In the genomic region with DNA sequence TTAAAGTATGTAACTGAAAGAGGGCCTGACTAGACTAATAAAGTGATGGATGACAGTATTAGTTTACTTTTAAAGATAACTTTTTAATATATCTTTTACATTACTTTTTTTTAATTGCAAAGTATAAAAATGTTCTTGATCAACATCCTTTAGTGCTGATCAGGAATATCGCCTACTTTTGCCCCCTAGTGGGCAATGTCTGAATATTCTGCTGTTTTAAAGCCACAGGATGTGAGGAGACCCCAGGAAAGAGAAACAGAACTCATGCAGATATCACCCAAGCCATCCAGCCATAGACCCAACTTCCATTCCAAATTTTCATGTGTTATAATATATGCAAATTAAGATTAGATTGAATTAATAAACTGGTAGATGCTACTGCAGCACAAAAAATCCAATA, we compare ENCODE assay signal across 10 mouse cellular contexts. TPM values are rescaled to one million over a fixed set of nuclear protein-coding genes. Genes with fewer than 3 reads are reported as not detected.
DNase-seq lines count a peak whose midpoint lies in the region; ATAC-seq and TF ChIP-seq lines count a peak whose summit lies in the region.
"Had no signal": no experiment of that assay in that cellular context is flagged by ENCODE, and none has a peak within 500 bp of the region (broad histone marks: within the 10 kb centered on the region; RNA-seq: fewer than 3 reads in every experiment).

No protein-coding gene starts in this region.

- WGBS in kidney, postnatal 0 days = 13% methylated on average over 1 of the region's 1 CpGs
- 18% methylated on average over 1 of the region's 1 CpGs for WGBS in kidney, embryonic 14.5 days

- no peak overlapping the region for H3K4me2 ChIP-seq in kidney, postnatal 0 days (ENCODE audit: low read length)
- H3K4me2 ChIP-seq in kidney, embryonic 14.5 days (replicated peaks; ENCODE audit: low read depth, low read length) = no peak overlapping the region
- H3K4me2 ChIP-seq: hindbrain, embryonic 15.5 days; midbrain, embryonic 12.5 days had no signal

- peak; percentile 62 for DNase-seq in kidney, postnatal 0 days (ENCODE audit: low spot score)
- peak; percentile 48 for DNase-seq in A20 (ENCODE audit: low read depth, low spot score)
- peak; percentile 44 for DNase-seq in ES-CJ7 (ENCODE audit: low read depth, low spot score)
- no peak for DNase-seq in c-Kit-positive CD71-positive TER-119-positive erythroid progenitor cells, embryonic 14.5 days (ENCODE audit: low spot score)
- no peak for DNase-seq in right cerebral cortex, postnatal 25 days
- DNase-seq in heart, adult 9 months (ENCODE audit: low spot score in 2 of 2) = no peak

- no peak overlapping the region for H3K27ac ChIP-seq in kidney, postnatal 0 days
- H3K27ac ChIP-seq in kidney, embryonic 14.5 days (ENCODE audit: low read depth, low read length) = no peak overlapping the region
- H3K27ac ChIP-seq: hindbrain, embryonic 15.5 days; midbrain, embryonic 12.5 days had no signal

- H3K9me3 ChIP-seq in kidney, postnatal 0 days (replicated peaks; ENCODE audit: low read length) = no peaks in the 10 kb centered on the region
- H3K9me3 ChIP-seq in kidney, embryonic 14.5 days (ENCODE audit: control insufficient read depth, low read length) = no peaks in the 10 kb centered on the region
- H3K9me3 ChIP-seq: hindbrain, embryonic 15.5 days; midbrain, embryonic 12.5 days had no signal

- ATAC-seq in kidney, postnatal 0 days (replicated peaks; ENCODE audit: low FRiP score, low read depth) = no peak
- no peak for ATAC-seq in kidney, embryonic 14.5 days (ENCODE audit: low FRiP score, low TSS enrichment)
- ATAC-seq in granulocyte monocyte progenitor cell, adult 5-6 weeks (replicated peaks; ENCODE audit: poor library complexity, severe bottlenecking) = peak; percentile 79

- no peaks in the 10 kb centered on the region for H3K4me1 ChIP-seq in kidney, postnatal 0 days (replicated peaks; ENCODE audit: insufficient read depth, low read length)
- no peaks in the 10 kb centered on the region for H3K4me1 ChIP-seq in kidney, embryonic 14.5 days (ENCODE audit: control insufficient read depth, insufficient read depth, low read length)
- H3K4me1 ChIP-seq: hindbrain, embryonic 15.5 days; midbrain, embryonic 12.5 days had no signal

- TF ChIP-seq CTCF in kidney, postnatal 0 days (IDR thresholded peaks at IDR 0.05; ENCODE audit: low read depth) = peak; percentile 69

- no peaks in the 10 kb centered on the region for H3K27me3 ChIP-seq in kidney, postnatal 0 days (ENCODE audit: insufficient read depth, low read length)
- H3K27me3 ChIP-seq in kidney, embryonic 14.5 days (ENCODE audit: control insufficient read depth, insufficient read depth, low read length) = no peaks in the 10 kb centered on the region
- H3K27me3 ChIP-seq: hindbrain, embryonic 15.5 days; midbrain, embryonic 12.5 days had no signal

- H3K36me3 ChIP-seq in kidney, postnatal 0 days (ENCODE audit: insufficient read depth, low read length) = 0 out of 2 replicates have a peak, but pooled peaks cover 6% of the 10 kb centered on the region
- H3K36me3 ChIP-seq in kidney, embryonic 14.5 days (ENCODE audit: control insufficient read depth, insufficient read depth, low read length) = peaks cover 5% of the 10 kb centered on the region; the same call in 1 of the 2 replicates
- H3K36me3 ChIP-seq: hindbrain, embryonic 15.5 days; midbrain, embryonic 12.5 days had no signal

- no peak overlapping the region for H3K4me3 ChIP-seq in kidney, postnatal 0 days (replicated peaks; ENCODE audit: low read depth, low read length)
- no peak overlapping the region for H3K4me3 ChIP-seq in kidney, embryonic 14.5 days (ENCODE audit: low read length)
- H3K4me3 ChIP-seq: hindbrain, embryonic 15.5 days; midbrain, embryonic 12.5 days had no signal

- H3K9ac ChIP-seq in kidney, postnatal 0 days (ENCODE audit: low read depth, low read length) = no peak overlapping the region
- H3K9ac ChIP-seq in kidney, embryonic 14.5 days (ENCODE audit: low read depth, low read length) = no peak overlapping the region
- H3K9ac ChIP-seq: hindbrain, embryonic 15.5 days; midbrain, embryonic 12.5 days had no signal

RNA-seq across cellular contexts. Expression of a gene that starts 1.1 kb away (rescaled TPM):
- polyA plus RNA-seq in kidney, postnatal 0 days (2015; fragmentation: Nextera tagmentation; extraction: Ambion mirVana) = 0.25 TPM in 1 of 2 replicates, not detected in the other
- polyA plus RNA-seq in kidney, embryonic 14.5 days (2014; fragmentation: Nextera tagmentation; extraction: Ambion mirVana) = 0.31 and 0.70 TPM in 2 replicates
- 3.3 TPM in 1 of 2 replicates, not detected in the other for total RNA-seq in granulocyte monocyte progenitor cell, adult 5-6 weeks (2014; fragmentation: Nextera tagmentation)
- total RNA-seq in granulocyte monocyte progenitor cell, adult 5-6 weeks (2017) = 0.78 TPM in 1 of 2 replicates, not detected in the other
- polyA plus RNA-seq: midbrain, embryonic 12.5 days had no signal

RNA-seq across cellular contexts. Expression of a gene that starts 24.2 kb away (rescaled TPM):
- polyA plus RNA-seq in kidney, postnatal 0 days (2015; fragmentation: Nextera tagmentation; extraction: Ambion mirVana) = 13.3 and 15.0 TPM in 2 replicates
- 19.5 and 21.4 TPM in 2 replicates for polyA plus RNA-seq in kidney, embryonic 14.5 days (2014; fragmentation: Nextera tagmentation; extraction: Ambion mirVana)
- total RNA-seq in granulocyte monocyte progenitor cell, adult 5-6 weeks (2014; fragmentation: Nextera tagmentation) = 13.8 and 20.8 TPM in 2 replicates
- total RNA-seq in granulocyte monocyte progenitor cell, adult 5-6 weeks (2017) = 15.7 and 16.7 TPM in 2 replicates

Comparison
In these comparisons a context has a peak if more than half of its experiments do, and no peak if none do; other contexts are left out.
1. DNase-seq: peak in kidney, postnatal 0 days (single experiment), A20 (single experiment) and ES-CJ7 (single experiment); none in c-Kit-positive CD71-positive TER-119-positive erythroid progenitor cells, embryonic 14.5 days (single experiment), right cerebral cortex, postnatal 25 days (single experiment) and heart, adult 9 months (0 of 2).